Mouse (Mus musculus): ENCODE results near the gene Gpx5.

DNA sequence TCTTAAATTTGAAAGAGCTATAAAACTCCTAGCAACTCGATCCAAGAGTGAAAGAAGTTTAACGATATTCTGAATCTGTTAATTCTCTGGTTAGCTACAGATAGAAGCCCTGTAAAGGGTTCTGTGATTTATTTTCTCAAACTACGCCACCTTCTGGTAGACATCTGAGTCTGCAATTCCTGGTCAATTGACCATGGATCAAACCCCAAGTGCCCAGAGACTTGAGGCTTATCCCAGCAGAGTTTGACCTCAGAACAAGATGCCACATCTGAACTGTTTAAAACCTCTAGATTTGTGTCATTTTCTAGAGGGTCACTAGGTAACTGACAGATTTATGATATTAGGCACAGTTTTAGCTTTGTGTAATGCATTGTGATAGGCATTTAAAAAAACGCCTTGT lies 33.7 kb upstream of the Gpx5 start:
- peak; percentile 26; the same call in 1 of the 2 replicates for TF ChIP-seq CTCF (conservative IDR thresholded peaks at IDR 0.05; ENCODE audit: insufficient read depth, insufficient read length, low read depth, low read length)
- TF ChIP-seq POLR2A (IDR thresholded peaks at IDR 0.05; ENCODE audit: low read depth, low read length), result no peak

Data from kidney, adult 2 months (tissue).